Mouse (Mus musculus) regulatory T cell (primary cell): ENCODE results near the gene Psmb8.

Source experiments
- in situ Hi-C: fragments of 300-600 bp; cut with MboI, MseI; formaldehyde crosslinking; loops from one replicate; pipeline ENCODE4 v1.15.1; 2025; ENCODE audit warnings: high pct_unique_total_duplicates

Gene Psmb8

DNA sequence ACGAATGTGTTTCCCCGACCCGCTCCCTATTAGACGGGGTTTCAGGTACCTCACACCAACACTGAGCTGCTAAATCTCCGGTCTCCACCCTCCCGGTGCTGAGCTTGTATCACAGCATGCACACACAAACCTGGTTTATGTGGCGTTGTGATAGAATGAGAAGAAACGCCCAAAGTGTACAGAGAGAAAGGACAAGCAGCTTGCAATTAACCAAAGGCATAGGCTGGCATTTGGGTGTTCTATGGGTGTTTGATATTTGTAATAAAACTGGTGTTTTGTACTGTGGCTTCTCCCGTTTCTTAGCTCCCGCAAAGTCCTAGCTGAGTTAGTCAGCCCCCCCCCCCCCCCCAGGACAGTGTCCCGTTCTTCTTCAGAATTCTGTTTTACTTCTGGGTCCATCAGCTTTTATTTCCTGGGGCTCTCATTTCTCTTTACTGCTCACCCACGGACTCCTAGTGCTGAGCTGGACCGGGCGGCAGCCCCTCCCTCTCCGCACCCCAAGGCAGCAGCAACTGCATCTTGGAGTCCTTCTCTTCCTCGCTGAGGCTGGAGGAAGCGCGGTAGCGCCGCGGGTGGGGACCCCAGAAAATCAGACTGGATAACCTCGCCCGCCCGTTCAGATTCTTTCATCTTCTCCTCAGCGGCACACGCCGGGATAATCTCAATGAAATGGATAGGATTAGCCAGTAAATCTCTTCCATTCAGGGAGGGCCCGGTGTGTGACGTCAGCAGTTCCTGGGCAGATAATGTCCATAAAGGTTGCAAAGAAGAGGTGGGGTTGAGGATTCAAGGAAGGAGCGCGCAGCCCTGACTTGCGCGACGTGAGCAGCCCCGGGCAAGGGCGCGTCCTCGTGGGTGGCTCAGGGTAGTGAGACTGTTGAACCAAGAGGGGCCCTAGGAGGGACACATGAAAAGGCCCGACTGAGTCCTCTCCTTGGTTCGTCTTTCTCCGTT, at the start of gene Psmb8:
TSS of gene Psmb8 (plus strand) at position 781 of the 954 bp plus-strand sequence.
- in situ Hi-C loops: loop anchor here (10.0 kb wide), 1 partner anchor 998 kb away; the partner anchor contains the start of gene Ltb

DNA sequence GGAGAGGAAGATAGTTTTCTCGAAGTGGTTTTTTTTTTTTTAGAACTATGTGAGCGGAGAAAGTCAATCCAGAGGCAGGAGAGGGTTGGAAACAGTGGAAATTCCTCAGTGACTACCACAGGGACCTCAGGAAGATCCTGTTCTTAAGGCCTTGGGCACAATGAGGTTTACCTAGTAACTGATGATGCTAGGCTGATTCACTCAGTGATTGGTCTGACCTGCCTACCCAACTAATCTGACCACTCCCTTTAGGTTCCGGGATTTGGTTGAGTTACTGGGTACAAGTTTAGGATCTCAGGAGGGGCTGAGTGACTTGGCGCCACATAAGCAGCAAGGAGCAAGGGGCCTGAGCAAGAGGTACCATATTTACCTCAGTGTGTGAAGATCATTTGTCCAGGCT, 44.6 kb upstream of the Psmb8 start, which contains the start of gene H2-DMb1:
TSS of gene H2-DMb1 (plus strand) at position 150 of the 400 bp plus-strand sequence.
- in situ Hi-C loops: no loop called here

DNA sequence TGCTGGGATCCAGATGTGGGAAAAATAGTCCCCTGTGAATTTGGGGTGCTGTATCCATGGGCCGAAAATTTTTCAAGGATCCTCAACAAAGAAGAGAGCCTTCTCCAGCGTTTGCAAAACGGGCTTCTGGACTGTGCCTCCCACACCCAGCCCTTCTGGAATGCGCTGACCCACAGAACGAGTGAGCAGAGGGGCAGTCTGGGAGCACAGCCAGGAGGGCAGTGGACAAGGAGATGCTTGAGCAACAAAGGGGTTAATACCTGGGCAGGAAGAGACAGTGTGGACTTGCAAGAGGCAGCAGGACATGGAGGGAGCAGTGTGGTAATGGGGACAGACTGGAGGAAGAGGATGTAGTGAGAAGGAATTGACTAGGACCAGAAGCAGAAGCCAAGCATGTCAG, 42.0 kb upstream of the Psmb8 start:
- in situ Hi-C loops: no loop called here

DNA sequence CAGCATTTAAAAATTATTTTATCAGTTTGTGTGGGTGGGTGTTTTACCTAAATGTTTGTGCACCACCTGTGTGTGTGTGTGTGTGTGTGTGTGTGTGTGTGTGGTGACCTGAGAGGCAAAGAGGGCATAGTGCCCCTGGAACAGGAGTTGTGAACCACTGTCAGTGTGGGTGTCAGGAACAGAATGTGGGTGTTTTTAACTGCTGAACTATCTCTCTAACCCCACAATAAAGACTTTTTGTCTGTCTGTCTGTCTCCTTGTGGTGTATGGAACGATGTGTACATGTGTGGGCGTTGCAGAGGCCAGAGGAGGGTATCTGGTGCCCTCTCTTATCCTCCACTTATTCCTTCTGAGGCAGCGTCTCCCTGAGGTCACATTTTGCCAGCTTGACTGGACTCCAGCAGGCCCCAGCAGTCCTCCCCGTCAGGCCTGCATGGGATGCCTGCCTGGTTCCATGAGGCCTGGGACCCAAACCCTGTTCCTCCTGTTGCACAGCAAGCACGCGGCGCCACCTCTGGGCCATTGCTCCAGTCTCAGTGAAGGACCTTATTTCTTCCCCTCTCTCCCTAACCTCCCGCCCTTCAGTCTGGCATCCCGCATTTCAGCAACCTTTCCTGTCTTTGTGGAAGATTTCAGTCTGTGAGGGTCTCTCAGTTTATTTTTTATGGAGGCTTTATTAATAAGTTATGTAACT, 33.2 kb upstream of the Psmb8 start:
- in situ Hi-C loops: no loop called here

DNA sequence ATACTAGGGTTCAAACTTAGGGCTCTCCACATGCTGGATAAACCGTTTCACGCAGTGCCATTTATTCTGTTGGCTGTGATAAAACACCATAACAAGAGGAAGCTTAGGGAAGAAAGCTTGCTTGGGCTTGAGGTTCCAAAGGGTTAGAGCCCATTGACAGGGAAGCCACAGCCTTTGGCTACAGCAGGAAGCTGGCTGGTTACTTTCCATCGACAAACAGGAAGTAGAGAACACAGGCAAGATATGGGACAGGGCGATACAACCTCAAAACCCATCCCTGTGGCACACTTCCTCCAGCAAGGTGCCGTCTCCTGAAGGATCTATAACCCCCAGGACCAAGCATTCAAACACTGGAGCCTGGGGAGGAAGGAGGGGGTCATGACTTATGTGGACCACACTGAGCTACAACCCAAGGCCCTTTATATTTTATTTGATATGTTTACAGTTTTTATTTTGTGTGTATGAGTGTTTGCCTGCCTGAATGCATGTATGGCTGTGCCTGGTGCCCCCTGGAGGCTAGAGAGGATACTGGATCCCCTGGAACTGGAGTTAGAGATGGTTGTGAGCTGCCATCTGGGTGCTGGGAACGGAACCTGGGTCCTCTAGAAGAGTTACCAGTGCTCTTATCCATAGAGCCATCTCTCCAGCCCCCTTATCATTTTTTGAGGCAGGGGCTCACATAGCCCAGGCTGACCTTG, 32.3 kb upstream of the Psmb8 start:
- in situ Hi-C loops: loop anchor here (5.0 kb wide), 2 partner anchors 33 to 73 kb away; partner anchors contain the start of gene H2-Oa

DNA sequence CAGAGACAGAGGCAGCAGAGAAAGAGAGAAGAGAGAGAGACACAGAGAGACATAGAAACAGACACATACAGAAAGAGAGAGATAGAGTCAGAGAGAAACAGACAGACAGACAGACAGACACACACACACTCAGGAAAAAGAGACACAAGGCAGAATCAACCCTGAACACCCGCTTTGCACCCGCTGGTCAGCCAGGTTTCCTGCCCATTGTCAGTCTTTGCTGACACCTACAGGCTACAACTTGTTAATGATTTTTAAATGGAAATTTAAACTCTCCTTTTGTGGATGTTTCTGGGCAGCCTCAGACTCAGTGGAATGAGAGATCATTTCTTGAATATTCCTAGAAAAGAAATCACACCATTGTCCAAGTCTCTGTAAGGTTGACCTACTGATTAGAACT, 28.2 kb upstream of the Psmb8 start:
- in situ Hi-C loops: loop anchor here (5.0 kb wide), 2 partner anchors 37 to 77 kb away; partner anchors contain the start of gene H2-Oa

DNA sequence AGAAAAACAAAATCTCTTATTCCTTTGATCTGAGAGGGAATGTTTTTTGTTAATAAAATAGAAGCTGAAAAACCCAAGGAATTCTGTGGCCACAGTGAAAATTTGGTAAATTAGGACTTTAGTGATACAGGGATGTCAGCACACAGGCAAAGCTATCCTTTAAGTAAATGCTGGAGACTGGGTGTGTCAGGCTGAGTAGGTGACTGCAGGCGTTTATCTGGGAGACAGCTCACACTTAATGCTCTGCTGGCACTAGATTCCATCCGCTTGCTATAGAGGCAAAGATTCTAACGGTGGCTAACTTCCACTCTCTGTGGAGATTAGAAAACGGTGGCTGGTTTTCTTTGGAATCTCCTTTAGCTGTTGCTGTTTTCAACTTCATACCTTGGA, 27.0 kb upstream of the Psmb8 start:
- in situ Hi-C loops: loop anchor here (5.0 to 10.0 kb wide), 3 partner anchors 42 to 234 kb away; partner anchors contain the start of gene H2-Ob

DNA sequence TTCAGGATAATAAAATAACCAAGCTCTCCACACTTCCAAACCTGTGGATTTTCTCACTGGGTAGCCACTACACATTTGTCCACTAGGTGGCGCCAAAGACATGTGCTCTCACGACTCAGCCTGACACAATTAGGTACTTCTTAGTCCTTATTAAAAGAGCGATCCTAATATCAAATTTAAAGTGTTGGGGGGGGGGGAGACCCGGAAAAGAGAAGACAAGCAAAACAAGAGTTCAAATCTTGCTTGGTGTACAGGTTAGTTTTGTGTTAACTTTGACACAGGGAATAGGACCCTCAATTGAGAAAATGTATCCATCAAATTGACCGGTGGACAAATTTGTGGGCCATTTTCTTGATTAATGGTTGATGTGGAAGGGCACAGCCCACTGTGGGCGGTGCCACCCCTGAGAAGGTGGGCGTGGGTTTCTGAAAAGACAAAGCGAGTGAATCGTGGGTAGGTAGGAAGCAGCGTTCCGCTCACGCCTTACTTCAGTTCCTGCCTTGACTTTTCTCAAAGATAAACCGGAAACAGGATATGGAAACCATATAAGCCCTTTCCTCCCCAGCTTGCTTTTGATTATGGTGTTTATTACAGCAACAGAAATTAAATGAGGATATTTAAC, 26.5 kb upstream of the Psmb8 start:
- in situ Hi-C loops: loop anchor here (5.0 to 10.0 kb wide), 3 partner anchors 41 to 234 kb away; partner anchors contain the start of gene H2-Ob

DNA sequence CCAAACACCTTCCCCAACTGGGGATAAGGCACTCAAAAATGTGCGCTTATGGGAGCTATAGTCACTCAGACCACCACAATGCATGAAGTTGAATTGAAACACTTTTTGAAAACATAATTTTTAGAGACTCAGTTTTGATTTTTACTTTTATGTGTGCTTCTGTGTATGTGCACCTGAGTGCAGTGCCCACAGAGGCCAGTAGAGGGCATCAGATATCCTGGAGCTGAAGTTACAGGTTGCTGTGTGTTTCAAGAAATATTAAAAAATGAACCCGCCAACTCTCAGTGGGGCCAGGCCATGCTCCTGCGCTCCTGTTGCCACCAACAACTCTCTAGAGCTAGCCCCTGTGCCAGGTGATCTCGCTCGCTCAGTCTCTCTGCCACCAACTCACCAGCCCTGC, 25.0 kb upstream of the Psmb8 start:
- in situ Hi-C loops: loop anchor here (5.0 to 10.0 kb wide), 3 partner anchors 40 to 232 kb away; partner anchors contain the start of gene H2-Ob

DNA sequence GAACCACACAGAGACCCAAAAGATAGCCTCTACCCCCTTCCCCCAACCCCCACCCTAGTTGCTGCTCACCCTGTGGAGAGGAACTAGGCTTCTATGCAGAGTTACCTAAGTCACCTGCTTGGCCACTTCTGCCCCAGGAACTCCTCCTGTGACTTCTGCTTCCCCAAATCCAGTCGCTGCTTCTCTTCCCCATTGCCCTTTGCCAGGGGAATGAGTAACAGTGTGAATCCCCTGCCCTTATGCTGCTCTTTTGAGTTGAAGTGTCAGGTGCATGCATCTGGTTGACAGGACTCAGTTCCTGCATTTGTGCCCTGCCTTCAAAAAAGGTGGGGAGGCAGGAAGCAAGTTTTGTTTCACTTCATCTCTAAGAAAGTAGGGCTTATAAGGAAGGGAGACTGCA, 23.4 kb upstream of the Psmb8 start:
- in situ Hi-C loops: loop anchor here (5.0 to 10.0 kb wide), 3 partner anchors 38 to 231 kb away; partner anchors contain the start of gene H2-Ob

DNA sequence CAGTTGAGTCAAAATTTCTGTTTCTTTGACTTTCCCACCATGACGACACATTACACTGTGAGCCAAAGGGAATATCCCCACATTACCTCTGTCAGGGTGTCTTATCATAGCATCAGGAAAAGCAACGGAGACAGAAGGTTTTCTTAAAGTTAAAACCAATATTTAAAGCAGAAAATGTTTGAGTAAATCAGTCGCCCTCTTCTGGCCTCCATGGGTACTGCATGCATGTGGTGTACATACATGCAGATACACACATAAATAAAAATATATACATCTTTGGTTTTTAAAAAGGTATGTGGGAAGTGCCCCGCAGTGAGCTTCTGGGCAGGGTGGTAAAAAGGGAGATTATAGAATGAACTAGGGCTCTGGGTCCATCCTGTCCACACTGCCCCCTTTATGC, 20.3 kb upstream of the Psmb8 start:
- in situ Hi-C loops: loop anchor here (10.0 kb wide), 1 partner anchor 228 kb away; no protein-coding TSS in a partner anchor

DNA sequence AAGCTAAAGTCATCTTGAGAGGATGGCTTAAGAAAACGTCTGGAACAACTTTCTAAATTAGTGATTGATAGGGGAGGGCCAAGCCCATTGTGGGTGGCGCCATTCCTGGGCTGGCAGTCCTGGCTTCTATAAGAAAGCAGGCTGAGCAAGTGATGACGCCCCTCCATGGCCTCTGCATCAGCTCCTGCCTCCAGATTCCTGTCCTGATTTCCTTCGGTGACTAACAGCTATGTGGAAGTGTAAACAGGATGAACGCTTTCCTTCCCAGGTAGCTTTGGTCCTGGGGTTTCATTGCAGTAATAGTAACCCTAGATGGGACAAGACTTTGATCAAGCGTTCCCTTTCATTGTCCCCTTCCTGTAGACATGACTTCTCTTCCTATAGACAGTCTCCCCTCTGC, 18.5 kb upstream of the Psmb8 start:
- in situ Hi-C loops: loop anchor here (10.0 kb wide), 1 partner anchor 226 kb away; no protein-coding TSS in a partner anchor

DNA sequence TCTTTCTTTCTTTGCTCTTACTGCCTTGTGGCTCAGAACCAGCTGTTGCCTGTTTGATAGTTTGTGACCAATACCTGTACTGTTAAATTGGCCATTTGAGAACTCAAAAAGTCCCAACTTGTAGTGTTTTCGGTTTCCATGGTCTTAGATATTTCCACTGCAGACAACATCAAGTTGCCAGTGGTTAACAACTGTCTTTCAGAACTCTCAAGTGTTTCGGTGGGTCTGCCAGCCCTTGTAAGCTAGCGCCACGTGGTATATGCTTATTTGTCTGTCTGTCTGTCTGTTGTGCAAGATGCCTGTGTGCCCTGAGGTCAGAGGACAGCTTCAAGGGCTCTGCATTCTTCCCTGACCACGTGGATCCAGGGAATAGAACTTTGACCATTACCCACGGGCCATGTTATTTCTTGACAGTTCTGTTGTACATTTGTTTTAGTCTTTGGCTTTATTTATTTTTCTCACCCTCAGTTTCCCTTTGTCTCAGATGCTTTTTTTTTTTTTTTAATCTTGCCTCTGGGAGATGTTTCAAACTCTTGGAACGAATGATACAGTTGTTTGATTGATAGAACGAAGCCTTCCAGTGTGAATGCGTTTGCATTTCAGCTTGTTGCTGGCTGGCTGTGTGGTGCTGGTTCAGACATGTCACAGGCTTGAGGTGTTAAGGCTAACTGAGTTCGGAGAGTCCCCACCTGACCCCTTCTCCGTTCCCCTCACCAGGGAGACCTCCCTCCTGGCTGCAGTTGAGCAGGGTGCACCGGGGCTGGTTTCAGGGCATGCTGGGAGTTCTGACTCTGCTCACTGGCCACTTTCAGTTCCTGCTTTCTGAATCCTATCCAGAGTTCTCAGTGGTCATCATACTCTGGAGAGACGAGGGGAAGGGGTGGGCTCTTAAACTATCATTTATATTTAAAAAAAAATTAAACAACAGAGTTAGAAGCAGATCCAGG, 17.3 kb upstream of the Psmb8 start:
- in situ Hi-C loops: loop anchor here (10.0 kb wide), 1 partner anchor 225 kb away; no protein-coding TSS in a partner anchor

DNA sequence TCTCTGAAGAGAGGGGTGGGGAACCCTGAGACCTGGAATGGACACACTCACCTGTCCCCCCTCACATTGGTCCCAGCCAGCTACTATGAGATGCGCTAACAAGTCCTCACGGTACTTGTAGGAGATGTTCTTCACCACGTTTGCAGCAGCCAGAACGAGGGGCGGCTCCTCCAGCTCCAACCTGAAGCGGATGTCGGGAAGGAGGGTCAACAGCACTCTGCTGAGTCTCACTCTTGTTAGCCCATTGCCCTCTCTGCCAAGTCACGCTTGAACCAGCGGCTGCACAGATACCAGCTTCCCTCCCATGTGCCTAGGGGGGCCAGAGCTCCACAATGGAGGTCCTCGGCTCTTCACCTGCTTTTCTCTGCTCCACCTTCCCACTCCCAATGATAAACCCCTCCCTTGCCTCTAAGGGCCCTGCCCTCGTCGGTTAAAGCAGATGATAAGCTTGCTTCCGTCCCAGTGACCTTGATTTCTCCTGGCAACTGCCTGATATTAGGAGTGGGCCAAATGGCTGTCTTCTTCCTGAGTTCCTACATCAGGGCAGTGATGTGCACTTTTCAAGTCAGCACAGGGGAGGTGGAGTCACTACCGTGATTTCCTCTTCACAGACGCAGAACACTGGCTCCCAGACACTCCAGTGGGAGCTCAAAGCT, 13.8 kb upstream of the Psmb8 start:
- in situ Hi-C loops: no loop called here

DNA sequence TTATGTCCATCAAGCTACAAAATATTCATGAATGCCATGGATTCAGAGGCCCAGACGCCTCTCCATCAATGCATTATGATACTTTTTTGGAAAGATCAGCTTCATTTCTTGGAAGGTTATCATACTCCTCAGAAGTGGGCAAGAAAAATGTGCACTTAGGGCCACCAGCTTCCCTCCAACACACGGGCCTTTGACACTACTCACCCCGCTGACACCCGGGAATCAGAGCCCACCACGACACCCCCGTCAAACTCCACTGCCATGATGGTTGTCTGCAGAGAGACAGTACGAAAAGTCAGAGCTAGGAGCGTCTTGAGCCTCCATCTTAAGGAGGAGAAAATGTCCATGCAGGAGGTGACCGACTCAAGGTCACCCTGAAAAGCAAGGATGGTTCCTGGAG, 12.0 kb upstream of the Psmb8 start:
- in situ Hi-C loops: no loop called here

DNA sequence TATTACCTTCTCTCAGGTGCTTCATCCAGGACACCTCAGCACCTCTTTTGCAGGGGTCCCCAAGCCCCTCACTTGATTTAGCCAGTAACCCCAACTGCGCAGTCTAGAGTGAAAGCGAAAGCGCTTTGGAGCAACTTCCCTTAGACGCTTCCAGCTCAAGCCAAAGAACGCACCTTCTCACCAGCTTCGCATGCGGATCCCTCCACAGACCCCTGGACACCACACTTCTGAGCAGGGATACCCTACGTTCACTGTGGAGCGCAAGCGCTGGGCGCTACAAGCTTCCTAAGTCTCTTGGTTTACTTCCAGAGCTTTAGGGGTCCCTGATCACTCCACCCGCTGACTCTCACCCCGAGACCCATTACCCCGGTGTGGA, 10.6 kb upstream of the Psmb8 start:
- in situ Hi-C loops: no loop called here

DNA sequence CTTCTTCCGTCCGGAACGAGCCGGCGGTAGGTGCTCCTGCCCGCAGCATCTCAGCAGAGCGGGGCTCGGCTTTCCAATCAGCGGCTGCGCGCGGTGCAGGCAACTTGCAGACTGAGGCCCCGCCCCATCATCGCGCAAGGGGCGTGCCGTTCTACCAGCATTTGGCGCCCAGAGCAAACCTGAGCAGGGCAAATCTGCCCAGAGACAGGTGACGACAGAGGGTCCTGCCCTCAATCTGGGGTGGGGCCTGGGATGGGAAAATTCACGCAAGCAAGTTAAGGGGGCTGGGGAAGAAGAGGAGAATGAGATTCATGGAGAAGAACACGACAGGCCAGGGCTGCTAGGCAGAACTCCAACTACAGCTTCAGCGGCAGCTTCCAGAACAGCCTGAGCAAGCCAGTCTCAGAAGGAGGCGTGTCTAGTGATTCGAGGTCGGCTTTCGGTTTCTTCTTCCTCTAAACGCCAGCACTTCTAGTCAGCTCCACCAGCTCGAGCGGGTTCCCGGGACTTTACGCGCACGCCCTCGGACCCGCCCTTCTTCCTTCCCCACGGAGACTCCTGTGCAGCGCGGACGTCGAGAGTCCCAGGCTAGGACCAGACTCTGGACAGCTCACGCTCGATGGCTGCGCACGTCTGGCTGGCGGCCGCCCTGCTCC, 10.1 kb upstream of the Psmb8 start, which contains the start of the genes Tap1 and Psmb9:
TSS of gene Tap1 (plus strand) at position 293 of the 656 bp plus-strand sequence.
TSS of gene Psmb9 (minus strand) at position 504 of the 656 bp plus-strand sequence.
- in situ Hi-C loops: no loop called here

DNA sequence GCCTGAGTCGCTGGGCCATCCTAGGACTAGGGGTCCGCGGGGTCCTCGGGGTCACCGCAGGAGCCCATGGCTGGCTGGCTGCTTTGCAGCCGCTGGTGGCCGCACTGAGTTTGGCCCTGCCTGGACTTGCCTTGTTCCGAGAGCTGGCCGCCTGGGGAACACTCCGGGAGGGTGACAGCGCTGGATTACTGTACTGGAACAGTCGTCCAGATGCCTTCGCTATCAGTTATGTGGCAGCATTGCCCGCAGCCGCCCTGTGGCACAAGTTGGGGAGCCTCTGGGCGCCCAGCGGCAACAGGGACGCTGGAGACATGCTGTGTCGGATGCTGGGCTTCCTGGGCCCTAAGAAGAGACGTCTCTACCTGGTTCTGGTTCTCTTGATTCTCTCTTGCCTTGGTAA, 9.5 kb upstream of the Psmb8 start:
- in situ Hi-C loops: no loop called here
